Mouse (Mus musculus) urinary bladder, postnatal 4 days (tissue): ENCODE results near the gene Cntn2.

Experiments
- DNase-seq, 2 experiments: peaks; one replicate each; pipeline ENCODE4 v3.0.0; 2021 to 2022; ENCODE audit warnings: low spot score in 2 of 2

The Cntn2 gene

DNA sequence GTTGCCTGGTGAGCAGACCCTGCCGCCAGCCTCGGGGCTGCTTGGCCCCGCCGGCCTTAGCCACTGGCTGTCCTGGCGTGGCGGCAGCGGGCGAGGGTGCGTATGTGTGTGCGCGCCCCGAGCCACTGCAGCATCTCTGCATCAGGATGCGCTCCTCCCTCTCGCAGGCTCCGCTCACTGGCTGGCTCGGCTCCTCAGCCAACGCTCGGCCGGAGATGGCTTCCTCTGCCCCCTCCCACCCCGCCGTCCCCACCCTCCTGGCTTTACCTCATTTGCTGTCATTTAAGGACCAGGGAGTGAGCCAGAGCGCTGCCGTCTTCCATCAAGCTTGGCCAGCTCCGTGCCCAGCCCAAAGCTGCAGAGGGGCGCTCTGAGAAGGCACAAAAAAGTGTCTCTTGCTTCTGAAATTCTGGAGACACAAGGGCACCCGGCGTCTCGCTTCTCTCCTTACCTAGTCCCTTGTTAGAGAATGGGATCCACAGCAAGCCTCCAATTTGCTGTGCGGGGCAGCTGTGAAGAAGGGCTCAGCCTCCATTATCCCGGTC lies at the start of gene Cntn2:
Gene Cntn2, minus strand, starts transcription at position 495 of the 545 bp plus-strand sequence.
- no peak for DNase-seq

DNA sequence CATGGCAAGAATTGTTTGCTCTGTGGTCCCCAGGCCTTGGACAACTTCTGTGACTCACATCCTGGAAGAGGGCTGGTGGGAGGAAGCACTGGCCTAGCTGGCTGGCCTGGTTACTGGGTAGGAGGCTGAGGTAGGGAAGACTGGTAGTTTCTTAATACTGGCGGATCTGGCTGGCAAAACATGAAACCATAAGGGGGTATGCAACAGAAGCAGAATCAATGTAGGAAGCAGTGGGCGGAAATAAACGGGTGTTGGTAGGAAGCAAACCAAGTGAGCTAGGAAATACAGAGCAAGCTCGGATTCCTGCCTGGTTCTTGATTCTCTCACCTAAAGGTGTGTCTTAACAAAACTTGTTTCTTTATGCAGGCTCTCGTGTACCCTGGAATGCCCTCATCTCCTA lies 49.1 kb upstream of the Cntn2 start:
- DNase-seq: no peak

- no peak for DNase-seq
Observed at GRCm38 (mm10) chr1:132591399-132591930, 48.4 kb upstream of the Cntn2 start.

DNA sequence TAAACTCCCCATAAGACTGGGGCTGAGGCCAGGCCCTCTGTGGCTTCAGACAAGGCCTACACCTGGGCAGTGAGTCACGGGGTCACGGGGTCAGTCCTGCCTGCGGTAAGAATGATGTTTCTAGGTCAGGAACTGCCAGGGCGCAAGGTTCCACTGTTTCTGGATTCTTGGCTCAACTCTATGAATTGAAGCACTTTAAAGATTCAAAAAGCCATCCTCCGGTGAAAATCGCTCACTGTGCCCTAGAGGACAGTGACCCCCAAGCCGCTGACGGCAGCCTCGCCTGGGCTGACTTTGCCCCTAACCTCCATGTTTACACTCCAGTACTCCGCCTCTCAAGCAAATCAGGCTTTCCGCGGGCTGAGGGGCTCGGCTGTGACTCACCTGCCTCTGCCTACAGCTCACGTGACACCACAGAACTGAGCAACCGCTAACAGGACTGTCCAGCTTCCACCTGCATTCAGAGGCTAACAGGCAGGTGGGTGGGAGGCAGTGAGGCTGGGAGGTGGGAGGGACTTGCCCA lies 43.7 kb upstream of the Cntn2 start:
- DNase-seq: no peak

DNA sequence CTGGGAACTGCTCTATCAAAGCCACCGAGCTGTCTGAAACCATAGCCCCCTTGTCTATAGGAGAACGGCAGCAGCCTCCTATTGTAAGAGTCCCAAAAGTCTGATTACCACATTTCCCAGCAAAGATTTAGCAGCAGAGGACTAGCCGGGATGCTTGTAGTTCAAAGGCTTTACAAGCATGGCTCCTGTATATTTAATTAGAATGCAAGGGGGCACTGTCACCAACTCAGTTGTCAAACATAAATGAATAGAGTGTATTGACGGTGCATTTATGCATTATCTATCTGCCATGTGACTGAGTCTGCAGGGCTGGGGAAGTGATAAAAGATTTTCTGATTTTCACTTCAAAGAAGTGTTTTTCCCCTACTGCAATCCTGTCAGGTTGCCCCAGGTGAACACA lies 42.3 kb upstream of the Cntn2 start:
- DNase-seq: no peak

GRCm38 (mm10) chr1:132582998-132583604 lies 40.0 kb upstream of the Cntn2 start:
- DNase-seq: no peak

DNA sequence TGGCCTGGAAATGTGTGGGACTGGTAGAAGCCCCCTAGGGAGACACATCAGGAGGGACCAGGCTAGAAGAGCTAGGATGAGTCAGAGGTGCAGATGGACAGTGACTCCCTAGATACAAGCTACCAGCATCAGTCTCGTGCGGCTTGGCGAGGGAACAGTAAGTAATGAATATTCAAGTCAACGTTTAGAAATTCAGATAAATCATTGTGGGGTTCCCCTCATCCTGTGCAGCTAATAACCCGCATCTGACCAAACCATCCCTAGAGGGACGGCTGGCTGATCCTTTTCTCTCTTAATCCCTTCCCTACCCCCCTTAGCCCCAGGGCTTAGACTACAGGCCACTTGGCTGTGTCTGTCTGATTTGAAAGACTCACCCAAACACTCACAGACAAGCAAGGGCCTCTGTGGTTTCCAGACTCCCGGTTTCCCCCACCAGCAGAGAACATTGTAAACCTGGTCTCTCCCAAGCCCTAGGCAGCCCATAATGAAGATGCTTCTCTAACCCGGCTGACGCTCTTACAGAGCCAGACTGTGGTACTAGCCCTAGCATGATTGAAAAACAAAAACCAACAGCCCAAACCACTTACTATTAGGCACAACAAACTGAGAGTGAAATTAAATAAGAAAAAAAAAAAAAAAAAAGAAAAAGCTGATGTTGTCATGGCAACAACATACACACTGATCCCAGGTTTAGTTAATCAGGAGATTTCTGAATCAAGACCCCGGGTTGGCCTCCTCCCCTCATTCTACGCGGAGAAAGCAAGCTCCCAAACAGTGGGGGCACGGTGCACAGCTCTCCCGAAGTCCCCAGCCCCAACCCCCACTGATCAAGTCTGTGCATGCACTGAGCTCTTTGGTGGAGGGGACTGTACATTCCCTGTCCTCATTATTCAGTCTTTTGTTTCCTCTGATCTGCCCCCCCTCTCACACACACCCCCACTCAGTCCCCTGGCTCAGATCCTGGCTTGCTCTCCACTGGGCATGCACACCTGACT lies 39.1 kb upstream of the Cntn2 start:
- DNase-seq: no peak

DNA sequence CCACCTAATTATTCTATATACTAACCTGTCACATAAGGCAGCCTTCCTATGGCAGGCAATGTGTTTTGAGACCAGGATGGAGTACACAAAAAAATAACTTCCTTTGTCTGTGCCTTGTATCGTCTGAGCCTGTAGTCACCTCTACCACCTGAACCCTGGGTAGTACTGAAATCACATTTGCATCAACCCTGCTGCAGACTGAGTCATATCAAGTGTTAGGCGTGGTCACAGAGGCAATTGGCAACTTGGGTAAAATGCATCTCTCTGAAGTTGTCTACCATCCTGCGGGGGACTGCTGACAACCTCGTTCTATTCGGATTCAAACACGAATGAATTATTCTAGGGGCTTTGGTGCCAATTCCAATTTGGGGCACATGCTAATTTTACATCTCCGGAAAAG lies 37.0 kb upstream of the Cntn2 start:
- DNase-seq: no peak

DNA sequence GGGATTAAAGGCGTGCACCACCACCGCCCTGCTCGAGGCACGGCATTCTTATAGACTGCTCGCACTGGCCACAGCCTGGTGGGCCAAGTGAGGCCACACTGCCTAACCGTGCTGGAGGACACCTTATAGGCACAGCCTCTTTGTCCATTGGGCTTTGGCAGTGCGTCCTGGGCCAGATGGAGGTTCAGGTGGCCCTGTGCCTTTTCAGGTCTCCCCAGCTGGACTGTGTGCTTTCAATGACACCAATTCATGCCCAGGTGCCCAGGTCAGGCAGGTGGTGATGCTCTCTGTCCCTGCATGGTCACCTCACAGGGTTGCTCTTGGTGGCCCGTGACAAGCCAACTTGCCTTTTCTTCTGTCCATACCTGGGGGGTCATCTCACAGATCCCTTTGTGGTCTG lies 33.8 kb upstream of the Cntn2 start:
- no peak for DNase-seq

DNA sequence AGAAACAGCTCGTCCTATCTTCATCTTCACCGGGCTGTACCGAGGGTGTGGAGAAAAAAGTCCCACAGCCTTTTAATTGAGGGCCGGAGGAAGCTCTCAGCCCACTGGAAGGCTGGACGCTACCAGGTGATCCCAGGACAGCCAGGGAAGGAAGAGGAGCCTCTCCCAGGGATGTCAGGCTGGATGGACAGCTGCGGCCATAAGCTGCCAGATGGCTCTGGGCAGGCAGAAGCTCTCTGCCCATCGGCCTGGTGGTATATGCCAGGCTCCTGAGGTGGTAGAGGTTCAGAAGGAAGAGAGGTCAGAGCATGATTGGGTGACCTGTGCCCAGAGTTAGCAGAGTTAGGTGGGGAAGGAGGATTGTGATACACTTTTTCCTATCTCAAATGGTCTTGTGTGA lies 29.8 kb upstream of the Cntn2 start:
- DNase-seq: no peak

DNA sequence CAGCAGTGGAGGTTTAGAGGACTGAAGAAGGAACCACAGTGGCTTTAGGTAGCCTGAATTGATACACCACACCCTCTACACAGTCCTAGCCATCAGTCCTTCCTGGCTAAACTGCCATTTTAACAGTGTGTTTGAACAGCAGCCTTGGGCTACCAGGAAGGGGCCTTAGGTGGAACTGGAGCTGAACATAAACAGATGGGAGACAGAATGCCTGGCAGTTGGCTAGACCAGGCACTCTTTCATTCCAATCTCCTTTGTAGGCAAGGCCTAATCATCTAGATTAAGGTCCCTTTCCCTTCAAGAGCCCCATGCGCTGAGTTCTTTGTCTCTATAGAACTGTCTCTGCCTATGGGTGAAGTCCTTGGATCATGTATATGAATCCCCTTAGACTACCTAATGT lies 28.6 kb upstream of the Cntn2 start:
- DNase-seq: no peak

DNA sequence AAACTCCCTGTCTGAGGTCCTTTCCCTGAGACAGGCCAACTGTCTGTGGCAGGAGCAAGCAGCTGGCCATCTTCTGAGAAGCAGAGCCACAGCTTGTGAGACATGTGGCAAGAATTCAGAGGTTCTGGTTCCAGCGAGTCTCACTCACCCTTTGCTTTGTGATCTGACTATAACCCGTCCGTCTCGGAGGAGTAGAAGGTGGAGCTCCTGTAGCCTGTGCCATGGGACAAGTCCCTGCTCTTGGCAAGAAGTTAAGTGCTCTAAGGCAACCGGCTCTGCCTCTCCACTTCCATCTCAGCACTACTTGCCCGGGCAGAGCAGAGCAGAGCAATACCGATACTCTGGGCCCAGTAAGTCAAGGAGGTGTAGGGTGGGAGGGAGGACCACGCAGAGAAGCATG lies 27.9 kb upstream of the Cntn2 start:
- DNase-seq: no peak

GRCm38 (mm10) chr1:132570068-132570780 lies 27.2 kb upstream of the Cntn2 start:
- DNase-seq: no peak

GRCm38 (mm10) chr1:132569516-132569915 lies 26.5 kb upstream of the Cntn2 start:
- no peak for DNase-seq

DNA sequence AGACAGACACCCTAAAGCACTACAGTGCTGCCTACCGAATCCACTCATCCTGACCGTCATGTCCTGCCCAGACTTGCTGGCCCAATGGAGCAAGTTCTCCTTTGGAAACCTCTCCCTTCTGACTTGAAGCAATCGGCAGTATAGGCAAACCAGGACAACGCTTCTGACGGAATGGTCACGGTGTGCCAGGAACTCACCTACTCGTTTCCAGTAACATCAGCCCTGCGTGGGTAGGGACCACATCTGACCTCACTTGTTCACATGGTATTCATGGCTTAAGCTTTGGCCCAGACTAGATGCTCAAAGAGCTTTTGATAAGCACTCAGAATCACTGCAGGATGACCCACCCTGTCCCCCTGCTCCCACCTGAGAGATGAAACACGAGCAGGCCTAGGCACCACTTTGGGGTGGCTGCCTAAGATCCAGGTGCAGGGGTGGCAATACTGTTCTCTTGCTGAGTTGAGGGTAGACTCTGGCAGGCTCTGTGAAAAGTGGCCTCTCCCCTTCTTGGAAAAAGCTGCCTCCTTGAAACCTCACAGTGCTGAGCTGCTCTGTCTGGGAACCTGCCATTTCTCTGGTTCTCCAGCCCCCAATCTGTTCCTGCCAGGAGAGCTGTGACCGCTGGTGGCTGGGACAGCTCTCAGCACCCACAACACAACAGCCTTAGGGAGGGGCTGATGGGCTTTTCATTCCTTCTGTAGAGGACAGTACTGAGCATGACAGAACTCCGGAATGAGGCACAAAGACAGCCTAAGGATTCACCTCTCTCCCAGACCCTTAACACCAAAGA lies 24.5 kb upstream of the Cntn2 start:
- DNase-seq: no peak

DNA sequence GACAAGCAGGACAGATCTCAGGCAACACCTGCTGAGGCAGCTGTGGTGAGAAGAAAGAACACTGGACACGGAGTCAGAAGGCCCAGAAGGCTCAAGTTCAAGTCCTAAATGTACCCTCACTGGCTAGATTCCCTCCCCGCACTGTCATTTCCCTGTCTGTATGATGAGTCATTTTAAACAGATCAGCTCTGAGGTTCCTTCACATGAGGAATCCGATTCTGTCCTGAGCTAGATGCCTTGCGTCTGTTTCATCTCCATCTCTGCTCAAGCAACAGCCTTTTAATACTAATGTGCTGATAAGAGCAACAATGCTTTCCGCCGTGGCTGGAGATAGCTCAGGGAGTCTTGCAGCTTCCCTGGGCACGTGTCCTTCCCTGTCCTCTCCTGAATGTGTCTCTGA lies 22.7 kb upstream of the Cntn2 start:
- DNase-seq: no peak

DNA sequence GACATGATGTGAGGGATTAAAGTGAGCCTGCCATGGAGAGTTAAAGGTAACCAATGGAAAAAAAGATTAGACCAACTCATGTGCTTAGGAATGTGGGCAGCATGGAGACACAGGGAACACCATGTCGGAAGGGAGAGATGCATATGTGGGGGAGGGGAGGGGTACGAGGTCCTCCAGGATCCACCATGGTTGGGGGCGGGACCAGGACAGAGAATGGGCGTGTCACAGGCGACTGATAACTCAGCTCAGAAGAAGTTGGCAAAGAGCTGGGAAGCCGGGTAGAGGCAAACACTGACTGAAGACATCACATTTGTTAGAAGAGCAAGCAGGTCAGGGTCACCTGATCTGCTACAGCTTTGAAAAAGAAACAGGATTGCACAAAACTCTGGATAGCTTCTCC lies 21.9 kb upstream of the Cntn2 start:
- DNase-seq: no peak

GRCm38 (mm10) chr1:132562337-132562795 lies 19.3 kb upstream of the Cntn2 start:
- no peak for DNase-seq

- DNase-seq: no peak
Observed at GRCm38 (mm10) chr1:132560907-132561700, 18.0 kb upstream of the Cntn2 start.

GRCm38 (mm10) chr1:132559045-132559444 lies 16.0 kb upstream of the Cntn2 start:
- no peak for DNase-seq
